Mouse (Mus musculus): Measurements from ENCODE around the gene Hoxc5. TPM values are rescaled to one million over a fixed set of nuclear protein-coding genes. Genes with fewer than 3 reads are reported as not detected.

Gene Hoxc5
- total and polyA plus RNA-seq, 2 experiments from 2014 or later = 5.4 to 6.4 TPM

DNA sequence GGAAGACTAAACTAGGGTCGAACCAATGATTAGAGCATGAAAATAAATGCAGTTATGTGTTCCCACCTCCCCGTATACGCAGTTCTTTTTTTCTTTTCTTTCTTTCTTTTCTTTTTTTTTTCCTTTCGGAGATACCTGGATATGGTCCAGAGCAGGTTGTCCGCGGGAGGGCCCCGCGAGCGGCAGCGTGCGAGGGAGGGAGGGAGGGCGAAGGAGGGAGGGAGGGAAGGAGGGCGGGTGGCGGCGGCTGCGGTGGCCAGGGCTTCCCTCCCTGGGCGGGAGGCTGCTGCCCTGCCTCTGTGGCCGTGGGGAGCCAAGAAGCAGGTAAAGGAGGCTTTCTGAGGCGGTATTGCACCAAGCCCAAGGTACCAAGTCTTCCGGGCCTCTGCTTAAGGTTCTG, 8.9 kb downstream of the Hoxc5 start, which contains the start of gene Hoxc9:
Hoxc9 (plus strand) TSS at position 269 of the 400 bp plus-strand sequence.
- no peak for ATAC-seq
- no peak within 1 kb of the TSS for H3K27ac ChIP-seq
- no peak for DNase-seq (ENCODE audit: low spot score)
- peaks cover 87% of the 10 kb centered on the region for H3K27me3 ChIP-seq (ENCODE audit: insufficient read depth, low read length)
- no peaks in the 10 kb centered on the region for H3K36me3 ChIP-seq (ENCODE audit: insufficient read depth, low read length)
- H3K4me3 ChIP-seq (ENCODE audit: low read length) = no peak within 1 kb of the TSS
- H3K9me3 ChIP-seq (ENCODE audit: low read length) = no peaks in the 10 kb centered on the region
- H3K4me2 ChIP-seq (ENCODE audit: low read depth, low read length) = no peak within 1 kb of the TSS
- H3K4me1 ChIP-seq (ENCODE audit: insufficient read depth, low read length) = no peaks in the 10 kb centered on the region
- H3K9ac ChIP-seq (replicated peaks; ENCODE audit: low read length) = no peak within 1 kb of the TSS
- TF ChIP-seq CTCF (IDR thresholded peaks at IDR 0.05; ENCODE audit: low read depth) = no peak
- under 1% methylated on average over 19 of the region's 20 CpGs for WGBS

DNA sequence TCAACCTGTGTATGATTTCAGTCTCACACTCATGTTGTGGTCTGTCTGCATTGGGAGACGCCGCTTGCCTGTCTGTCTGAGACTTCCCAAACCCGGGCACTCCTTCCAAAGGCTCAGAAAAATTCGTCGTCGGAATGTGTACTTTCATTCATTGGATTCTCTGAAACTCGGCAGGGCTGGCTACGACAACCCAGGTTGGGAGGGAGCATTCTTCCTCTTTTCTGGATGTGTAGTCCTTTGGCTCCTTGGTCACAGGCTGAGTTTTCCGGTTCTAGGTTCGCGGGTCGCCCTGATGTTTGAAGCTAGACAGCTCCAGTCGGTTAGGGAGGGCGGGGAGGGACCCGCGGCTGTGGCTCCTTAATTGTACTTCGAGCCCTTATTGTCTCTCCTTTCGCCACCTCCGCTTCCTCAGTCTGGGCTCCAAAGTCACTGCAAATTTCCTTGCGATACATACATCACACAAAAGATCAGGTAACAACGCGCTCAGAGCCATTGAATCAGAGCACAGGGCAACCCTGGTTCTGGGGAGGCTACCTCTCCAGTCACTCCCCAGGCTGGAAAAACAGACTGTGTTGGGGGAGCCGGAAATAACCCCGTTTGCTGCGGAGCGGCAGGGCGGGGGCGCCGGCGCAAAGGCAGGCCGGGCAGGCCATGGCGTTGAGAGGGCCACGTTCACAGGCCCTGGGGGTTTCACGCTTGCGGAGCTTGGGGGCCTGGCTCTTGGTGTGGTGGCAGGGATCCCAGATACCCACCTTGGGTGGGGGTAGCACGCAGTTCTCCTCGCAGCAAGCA, 9.6 kb downstream of the Hoxc5 start:
- DNase-seq (ENCODE audit: low spot score) (no peak), ATAC-seq (no peak)
- H3K9ac ChIP-seq (replicated peaks; ENCODE audit: low read length) = no peak overlapping the region
- H3K27ac ChIP-seq = no peak overlapping the region
- no peak overlapping the region for H3K4me2 ChIP-seq (ENCODE audit: low read depth, low read length)
- no peak for TF ChIP-seq CTCF (IDR thresholded peaks at IDR 0.05; ENCODE audit: low read depth)
- no peaks in the 10 kb centered on the region for H3K9me3 ChIP-seq (ENCODE audit: low read length)
- no peaks in the 10 kb centered on the region for H3K36me3 ChIP-seq (ENCODE audit: insufficient read depth, low read length)
- 1% methylated on average over 37 of the region's 37 CpGs for WGBS
- H3K4me1 ChIP-seq (ENCODE audit: insufficient read depth, low read length) = no peaks in the 10 kb centered on the region
- peaks cover 84% of the 10 kb centered on the region for H3K27me3 ChIP-seq (ENCODE audit: insufficient read depth, low read length)
- no peak overlapping the region for H3K4me3 ChIP-seq (ENCODE audit: low read length)

DNA sequence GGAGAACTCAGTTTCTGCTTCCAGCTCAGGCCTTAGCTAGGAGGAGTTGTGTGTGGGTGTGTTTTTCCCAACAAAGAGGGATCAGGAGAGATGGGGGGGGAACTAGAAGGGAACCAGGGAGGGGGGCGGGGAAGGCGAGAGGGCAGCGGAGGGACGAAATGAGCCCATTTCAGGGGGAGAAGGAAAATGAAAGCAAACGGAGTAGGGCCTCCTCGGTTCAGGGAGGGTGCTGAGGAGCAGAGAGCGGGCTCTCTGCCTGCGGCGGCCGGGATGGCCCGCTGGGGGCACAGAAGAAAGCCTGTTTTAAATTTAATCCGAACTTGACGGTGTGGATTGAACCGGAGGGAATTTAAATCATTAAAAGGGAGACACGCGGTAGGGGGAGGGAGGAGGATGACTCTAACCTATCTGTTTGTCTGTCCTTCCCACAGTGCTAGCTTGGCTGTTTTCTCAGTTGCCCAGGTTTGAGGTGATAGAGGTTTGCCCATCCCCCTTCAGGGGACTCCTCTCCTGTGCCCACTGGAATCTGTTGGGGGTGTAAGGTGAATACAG, 10.3 kb downstream of the Hoxc5 start:
- no peaks in the 10 kb centered on the region for H3K4me1 ChIP-seq (ENCODE audit: insufficient read depth, low read length)
- TF ChIP-seq CTCF (IDR thresholded peaks at IDR 0.05; ENCODE audit: low read depth) = no peak
- WGBS = 4% methylated on average over 16 of the region's 16 CpGs
- no peak overlapping the region for H3K4me3 ChIP-seq (ENCODE audit: low read length)
- no peaks in the 10 kb centered on the region for H3K36me3 ChIP-seq (ENCODE audit: insufficient read depth, low read length)
- no peak overlapping the region for H3K27ac ChIP-seq
- H3K9ac ChIP-seq (replicated peaks; ENCODE audit: low read length) = no peak overlapping the region
- H3K4me2 ChIP-seq (ENCODE audit: low read depth, low read length) = no peak overlapping the region
- ATAC-seq (no peak), DNase-seq (ENCODE audit: low spot score) (no peak)
- no peaks in the 10 kb centered on the region for H3K9me3 ChIP-seq (ENCODE audit: low read length)
- peaks cover 84% of the 10 kb centered on the region for H3K27me3 ChIP-seq (ENCODE audit: insufficient read depth, low read length)

DNA sequence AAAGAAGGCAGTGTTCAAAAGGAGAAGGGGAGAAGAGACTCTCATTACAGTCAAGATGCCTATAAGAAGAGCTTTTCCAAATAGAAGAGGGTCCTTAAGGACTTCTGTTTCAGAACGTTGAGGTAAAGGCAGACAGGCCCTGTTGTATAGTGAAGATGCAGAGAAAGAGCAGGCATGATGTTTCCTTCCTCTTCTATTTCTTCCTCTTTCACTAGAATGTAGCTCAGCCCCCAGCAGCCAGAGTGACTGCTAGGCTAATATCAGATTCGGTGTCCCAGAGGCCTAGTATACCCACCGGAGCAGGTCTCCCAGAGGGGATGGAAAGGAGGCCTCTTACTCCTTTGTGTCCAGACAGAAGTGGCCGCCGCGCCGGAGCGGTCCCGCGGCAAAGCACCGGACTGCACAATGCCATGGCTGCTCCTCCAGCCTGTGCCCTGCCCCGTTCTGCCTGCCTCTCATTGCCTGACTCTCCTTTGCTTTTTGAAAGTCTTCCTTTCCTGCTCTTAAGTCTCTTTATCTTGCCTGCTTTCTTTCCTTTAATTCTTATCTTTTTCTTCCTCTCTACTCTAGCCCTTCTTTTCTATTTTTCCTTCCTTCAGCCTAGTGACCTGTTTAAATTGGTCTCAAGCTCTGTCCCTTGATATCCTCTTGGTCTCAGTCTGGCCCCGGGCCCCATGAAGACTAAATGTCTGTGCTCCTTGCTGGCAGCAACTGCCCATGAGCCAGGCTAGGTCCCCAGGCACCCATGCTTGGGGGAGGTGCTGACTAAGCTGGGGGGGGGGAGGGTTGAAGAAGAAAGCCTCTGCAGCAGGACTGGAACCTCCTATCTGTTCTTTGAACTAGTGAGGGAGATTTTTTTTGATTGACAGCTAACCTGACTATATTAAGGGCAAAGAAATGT, 11.6 kb downstream of the Hoxc5 start:
- ATAC-seq (no peak), DNase-seq (ENCODE audit: low spot score) (no peak)
- peaks cover 84% of the 10 kb centered on the region for H3K27me3 ChIP-seq (ENCODE audit: insufficient read depth, low read length)
- no peak for TF ChIP-seq CTCF (IDR thresholded peaks at IDR 0.05; ENCODE audit: low read depth)
- no peak overlapping the region for H3K4me2 ChIP-seq (ENCODE audit: low read depth, low read length)
- H3K4me3 ChIP-seq (ENCODE audit: low read length) = no peak overlapping the region
- H3K36me3 ChIP-seq (ENCODE audit: insufficient read depth, low read length) = no peaks in the 10 kb centered on the region
- H3K27ac ChIP-seq = no peak overlapping the region
- H3K9me3 ChIP-seq (ENCODE audit: low read length) = no peaks in the 10 kb centered on the region
- under 1% methylated on average over 13 of the region's 13 CpGs for WGBS
- H3K9ac ChIP-seq (replicated peaks; ENCODE audit: low read length) = no peak overlapping the region
- H3K4me1 ChIP-seq (ENCODE audit: insufficient read depth, low read length) = no peaks in the 10 kb centered on the region

DNA sequence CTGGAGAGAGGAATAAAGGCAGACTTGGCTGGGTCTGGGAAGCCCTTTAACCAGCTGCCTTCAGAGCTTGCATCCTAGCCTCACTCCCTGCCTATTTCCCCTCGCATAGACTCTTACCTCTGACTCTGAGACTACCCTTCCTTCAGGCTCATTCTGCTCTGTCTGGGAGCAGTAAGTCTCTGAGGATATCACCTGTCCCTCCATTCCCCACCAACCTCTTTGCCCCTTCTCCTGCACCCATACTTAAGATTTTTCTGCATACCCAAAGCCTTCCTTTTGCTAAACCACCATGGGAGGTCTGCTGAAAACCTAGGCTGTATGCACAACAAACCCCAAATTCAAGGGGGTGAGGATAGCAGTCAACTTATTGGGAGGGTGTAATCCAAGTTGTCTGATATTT, 12.7 kb downstream of the Hoxc5 start:
- H3K9ac ChIP-seq (replicated peaks; ENCODE audit: low read length) = no peak overlapping the region
- DNase-seq (ENCODE audit: low spot score) (no peak), ATAC-seq (no peak)
- peaks cover 83% of the 10 kb centered on the region for H3K27me3 ChIP-seq (ENCODE audit: insufficient read depth, low read length)
- no peaks in the 10 kb centered on the region for H3K36me3 ChIP-seq (ENCODE audit: insufficient read depth, low read length)
- no peak overlapping the region for H3K4me2 ChIP-seq (ENCODE audit: low read depth, low read length)
- no peak overlapping the region for H3K27ac ChIP-seq
- no peaks in the 10 kb centered on the region for H3K9me3 ChIP-seq (ENCODE audit: low read length)
- 0% methylated on average over 1 of the region's 1 CpGs for WGBS
- no peaks in the 10 kb centered on the region for H3K4me1 ChIP-seq (ENCODE audit: insufficient read depth, low read length)
- no peak overlapping the region for H3K4me3 ChIP-seq (ENCODE audit: low read length)
- TF ChIP-seq CTCF (IDR thresholded peaks at IDR 0.05; ENCODE audit: low read depth) = no peak

DNA sequence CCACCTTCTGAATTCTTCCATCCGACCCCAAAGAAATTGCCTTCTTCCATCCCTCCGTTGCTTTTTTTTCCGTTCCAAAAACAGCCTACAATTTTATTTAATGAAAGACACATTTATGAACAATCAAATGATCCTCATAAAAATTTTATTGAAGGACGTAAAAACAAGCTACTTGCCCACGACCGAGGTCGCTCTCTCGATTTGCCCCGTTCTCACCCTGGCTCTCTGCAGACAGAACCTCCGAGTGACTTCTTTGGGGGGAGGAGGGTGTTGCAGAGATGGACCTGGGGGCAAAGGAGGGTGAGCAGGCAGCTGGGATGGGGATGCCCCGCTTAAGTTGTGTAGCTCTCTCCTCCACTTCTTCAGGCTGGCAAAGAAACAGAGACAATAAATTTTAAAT, 13.1 kb downstream of the Hoxc5 start:
- peaks cover 83% of the 10 kb centered on the region for H3K27me3 ChIP-seq (ENCODE audit: insufficient read depth, low read length)
- DNase-seq (ENCODE audit: low spot score) (no peak), ATAC-seq (no peak)
- H3K36me3 ChIP-seq (ENCODE audit: insufficient read depth, low read length) = no peaks in the 10 kb centered on the region
- H3K9me3 ChIP-seq (ENCODE audit: low read length) = no peaks in the 10 kb centered on the region
- H3K4me3 ChIP-seq (ENCODE audit: low read length) = no peak overlapping the region
- WGBS = 3% methylated on average over 11 of the region's 11 CpGs
- H3K4me1 ChIP-seq (ENCODE audit: insufficient read depth, low read length) = no peaks in the 10 kb centered on the region
- no peak for TF ChIP-seq CTCF (IDR thresholded peaks at IDR 0.05; ENCODE audit: low read depth)
- H3K9ac ChIP-seq (replicated peaks; ENCODE audit: low read length) = no peak overlapping the region
- H3K27ac ChIP-seq = no peak overlapping the region
- no peak overlapping the region for H3K4me2 ChIP-seq (ENCODE audit: low read depth, low read length)

All from hindbrain, postnatal 0 days (tissue).